Mouse (Mus musculus): ENCODE data around the gene AI837181.

AI837181 gene

GRCm38 (mm10) chr19:5414534-5414957 lies 10.4 kb upstream of the AI837181 start:
- ATAC-seq (ENCODE audit: low TSS enrichment): peak; percentile 52; the same call in 1 of the 2 replicates

- no peak for ATAC-seq (ENCODE audit: low TSS enrichment)
These were observed 6.0 kb upstream of the AI837181 start for GRCm38 (mm10) chr19:5418750-5419466.

GRCm38 (mm10) chr19:5419630-5420029 lies 5.3 kb upstream of the AI837181 start:
- no peak for ATAC-seq (ENCODE audit: low TSS enrichment)

GRCm38 (mm10) chr19:5420579-5420978 lies 4.4 kb upstream of the AI837181 start:
- no peak for ATAC-seq (ENCODE audit: low TSS enrichment)

GRCm38 (mm10) chr19:5421784-5422183 lies 3.2 kb upstream of the AI837181 start:
- no peak for ATAC-seq (ENCODE audit: low TSS enrichment)

- ATAC-seq (ENCODE audit: low TSS enrichment): no peak
These were observed 2.7 kb upstream of the AI837181 start for GRCm38 (mm10) chr19:5422267-5422666.

GRCm38 (mm10) chr19:5422895-5423443 lies 2.0 kb upstream of the AI837181 start:
- ATAC-seq (ENCODE audit: low TSS enrichment): no peak

GRCm38 (mm10) chr19:5423561-5423960 lies 1.4 kb upstream of the AI837181 start:
- ATAC-seq (ENCODE audit: low TSS enrichment): no peak

- ATAC-seq (ENCODE audit: low TSS enrichment): peak; percentile 24; the same call in 1 of the 2 replicates
These were observed 707 bp upstream of the AI837181 start for GRCm38 (mm10) chr19:5424092-5424781.

GRCm38 (mm10) chr19:5425906-5426565 lies 1.1 kb downstream of the AI837181 start:
- ATAC-seq (ENCODE audit: low TSS enrichment): no peak

GRCm38 (mm10) chr19:5426640-5427290 lies 1.8 kb downstream of the AI837181 start:
- no peak for ATAC-seq (ENCODE audit: low TSS enrichment)

GRCm38 (mm10) chr19:5428083-5428482 lies 3.1 kb downstream of the AI837181 start:
- ATAC-seq (ENCODE audit: low TSS enrichment): no peak

- no peak for ATAC-seq (ENCODE audit: low TSS enrichment)
These were observed 4.3 kb downstream of the AI837181 start for GRCm38 (mm10) chr19:5429219-5429618.

GRCm38 (mm10) chr19:5429806-5430205 lies 4.9 kb downstream of the AI837181 start:
- ATAC-seq (ENCODE audit: low TSS enrichment): no peak

GRCm38 (mm10) chr19:5430408-5430807 lies 5.5 kb downstream of the AI837181 start:
- ATAC-seq (ENCODE audit: low TSS enrichment): no peak

GRCm38 (mm10) chr19:5431911-5432464 lies 7.0 kb downstream of the AI837181 start:
- ATAC-seq (ENCODE audit: low TSS enrichment): no peak

GRCm38 (mm10) chr19:5432992-5433852 lies 8.3 kb downstream of the AI837181 start:
- ATAC-seq (ENCODE audit: low TSS enrichment): no peak

- no peak for ATAC-seq (ENCODE audit: low TSS enrichment)
These were observed 9.0 kb downstream of the AI837181 start for GRCm38 (mm10) chr19:5433951-5434350.

- no peak for ATAC-seq (ENCODE audit: low TSS enrichment)
These were observed 19.5 kb downstream of the AI837181 start for GRCm38 (mm10) chr19:5444371-5444908.

GRCm38 (mm10) chr19:5444954-5445353 lies 20.0 kb downstream of the AI837181 start:
- ATAC-seq (ENCODE audit: low TSS enrichment): no peak
